Mouse (Mus musculus) gastrocnemius, adult 2 months (tissue): Measurements from ENCODE around the gene Socs7. TPM values are rescaled to one million over a fixed set of nuclear protein-coding genes. Genes with fewer than 3 reads are reported as not detected.
"Not testable (repeated sequence)": the region's sequence is repeated elsewhere in the genome, so short reads cannot be mapped to it uniquely, and the experiment has no call there.

ENCODE experiments used
- DNase-seq: peaks from one replicate; pipeline ENCODE4 v3.0.0; 2022
- H3K27ac ChIP-seq: fragments of 200-600 bp; 2 replicates; pipeline ENCODE4 v1.8.1; 2022; ENCODE audit warnings: mild to moderate bottlenecking
- H3K4me3 ChIP-seq: fragments of 200-600 bp; 2 replicates; pipeline ENCODE4 v1.8.1; 2022; ENCODE audit warnings: mild to moderate bottlenecking, moderate library complexity
- CTCF ChIP-seq: fragments of 200-600 bp; IDR thresholded peaks from 2 replicates; pipeline ENCODE4 v1.8.1; 2022; ENCODE audit warnings: antibody characterized with exemption, mild to moderate bottlenecking, moderate library complexity
- intact Hi-C: fragments of 180-260 bp; cut with DNase I; formaldehyde crosslinking; loops from one replicate; pipeline ENCODE4 v1.15.1; 2025
- long read RNA-seq, 2 experiments: library from polyadenylated mRNA; stranded (forward); transcript quantifications; one replicate each; pipeline ENCODE4 v2.0.0; 2021
- total RNA-seq, 2 experiments: library from RNA; stranded (reverse); gene quantifications; 2 replicates each; pipeline ENCODE4 v1.2.3; 2021

Gene Socs7
- 10 to 100 TPM; 43.2 to 48.6 TPM for total RNA-seq
- long read RNA-seq, experiment 1, full-length matches to known transcripts: 1 of 14 reads
- long read RNA-seq, experiment 1, partial matches to known transcripts: 2 of 14 reads
- long read RNA-seq, experiment 1, other reads (novel, unspliced or antisense): 11 of 14 reads
- long read RNA-seq, experiment 2, full-length matches to known transcripts: 2 of 9 reads
- long read RNA-seq, experiment 2, partial matches to known transcripts: 0 of 9 reads
- long read RNA-seq, experiment 2, other reads (novel, unspliced or antisense): 7 of 9 reads

GRCm38 (mm10) chr11:97361948-97362648, at the start of gene Socs7:
Gene Socs7 (plus strand): TSS chr11:97362551.
- peak; percentile 97 for DNase-seq
- H3K27ac ChIP-seq: peak within 1 kb of the TSS; percentile 99
- peak within 1 kb of the TSS; percentile 99 for H3K4me3 ChIP-seq
- TF ChIP-seq CTCF: no peak
- intact Hi-C loops: no loop called here

GRCm38 (mm10) chr11:97312871-97313270, 49.5 kb upstream of the Socs7 start:
- H3K27ac ChIP-seq: peak overlapping the region; percentile 59
- not testable (repeated sequence) for DNase-seq, H3K4me3 ChIP-seq
- intact Hi-C loops: loop anchor here (5.0 to 10.0 kb wide), 2 partner anchors 98 to 126 kb away; partner anchors contain the start of gene Kpnb1

DNA sequence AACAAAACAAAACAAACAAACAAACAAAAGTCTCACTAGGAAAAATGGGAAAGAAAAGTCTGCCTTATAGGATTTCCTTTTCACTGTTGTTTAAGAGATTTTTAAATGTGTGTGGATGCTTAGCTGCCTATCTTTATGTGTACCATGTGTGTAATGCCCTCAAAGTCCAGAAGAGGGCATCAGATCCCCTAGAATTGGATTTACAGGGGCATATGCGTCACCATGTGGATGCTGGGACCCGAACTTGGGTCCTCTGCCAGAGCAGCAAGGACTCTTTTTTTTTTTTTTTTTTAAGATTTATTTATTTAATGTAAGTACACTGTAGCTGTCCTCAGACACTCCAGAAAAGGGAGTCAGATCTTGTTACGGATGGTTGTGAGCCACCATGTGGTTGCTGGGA, 48.2 kb upstream of the Socs7 start:
- no peak overlapping the region for H3K27ac ChIP-seq
- DNase-seq: no peak
- no peak overlapping the region for H3K4me3 ChIP-seq
- intact Hi-C loops: loop anchor here (5.0 to 10.0 kb wide), 2 partner anchors 99 to 127 kb away; partner anchors contain the start of gene Kpnb1
- peak; percentile 43 for TF ChIP-seq CTCF

DNA sequence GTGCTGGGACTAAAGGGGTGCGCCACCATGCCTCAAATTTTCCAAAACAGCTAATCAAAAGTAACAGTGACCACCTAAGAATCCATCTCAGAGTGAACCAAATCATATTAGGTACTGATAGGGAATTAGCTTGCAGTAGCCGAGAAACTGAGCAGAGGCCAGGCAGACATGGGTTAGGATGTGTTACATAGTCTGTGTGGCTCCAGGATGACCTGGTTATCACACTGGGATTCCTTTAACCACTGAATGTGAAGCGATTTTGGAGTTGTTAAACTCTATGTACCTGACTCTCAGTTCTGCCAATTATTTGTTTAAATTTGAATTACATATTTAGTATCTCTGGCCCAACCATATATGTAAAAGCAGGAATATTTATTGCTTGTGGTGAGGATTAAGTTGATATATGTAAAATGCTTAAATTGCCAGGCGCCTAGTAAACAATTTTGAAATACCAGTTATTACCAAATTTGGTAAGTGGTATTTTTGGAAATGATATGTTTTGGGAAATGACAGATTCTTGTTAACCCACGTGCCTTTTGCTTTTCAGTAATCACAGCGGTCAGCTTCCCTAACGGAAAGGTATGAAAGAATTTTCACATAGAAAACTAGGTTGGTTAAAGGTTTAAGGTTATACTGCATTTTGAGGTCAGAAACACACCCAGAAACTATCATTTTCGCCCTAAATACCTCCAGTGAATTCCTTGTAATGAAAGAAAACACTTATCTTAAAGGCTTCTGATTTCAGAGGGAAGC, 47.4 kb upstream of the Socs7 start:
- no peak for TF ChIP-seq CTCF
- DNase-seq: no peak
- Histone ChIP-seq H3K4me3 (peak overlapping the region; percentile 84), H3K27ac (peak overlapping the region; percentile 89)
- intact Hi-C loops: loop anchor here (5.0 to 10.0 kb wide), 2 partner anchors 100 to 128 kb away; partner anchors contain the start of gene Kpnb1

GRCm38 (mm10) chr11:97315504-97316503, 46.5 kb upstream of the Socs7 start, which contains the start of gene Mrpl45:
Gene Mrpl45 (plus strand): TSS chr11:97315716.
- DNase-seq: peak; percentile 99
- Histone ChIP-seq H3K4me3 (peak within 1 kb of the TSS; percentile 84), H3K27ac (peak within 1 kb of the TSS; percentile 91)
- intact Hi-C loops: loop anchor here (10.0 kb wide), 1 partner anchor 101 kb away; no protein-coding TSS in a partner anchor
- TF ChIP-seq CTCF: no peak

GRCm38 (mm10) chr11:97321197-97321596, 41.2 kb upstream of the Socs7 start:
- no peak for DNase-seq
- H3K27ac ChIP-seq: no peak overlapping the region
- TF ChIP-seq CTCF: no peak
- H3K4me3 ChIP-seq: no peak overlapping the region
- intact Hi-C loops: no loop called here

- intact Hi-C loops, H3K4me3 ChIP-seq: not testable (repeated sequence)
- TF ChIP-seq CTCF: peak; percentile 6; the same call in 1 of the 2 replicates
These were observed 40.3 kb upstream of the Socs7 start for GRCm38 (mm10) chr11:97321894-97322600.

GRCm38 (mm10) chr11:97325224-97325623, 37.1 kb upstream of the Socs7 start:
- intact Hi-C loops: no loop called here
- H3K27ac ChIP-seq: no peak overlapping the region
- no peak overlapping the region for H3K4me3 ChIP-seq
- TF ChIP-seq CTCF: peak; percentile 45
- no peak for DNase-seq

More at GRCm38 (mm10) chr11:97321894-97322600, 40.3 kb upstream of the Socs7 start:
- not testable (repeated sequence) for DNase-seq, H3K27ac ChIP-seq

GRCm38 (mm10) chr11:97328148-97328547, 34.2 kb upstream of the Socs7 start:
- Histone ChIP-seq H3K4me3 (no peak overlapping the region), H3K27ac (no peak overlapping the region)
- intact Hi-C loops: no loop called here
- peak; percentile 71 for DNase-seq
- peak; percentile 89 for TF ChIP-seq CTCF

DNA sequence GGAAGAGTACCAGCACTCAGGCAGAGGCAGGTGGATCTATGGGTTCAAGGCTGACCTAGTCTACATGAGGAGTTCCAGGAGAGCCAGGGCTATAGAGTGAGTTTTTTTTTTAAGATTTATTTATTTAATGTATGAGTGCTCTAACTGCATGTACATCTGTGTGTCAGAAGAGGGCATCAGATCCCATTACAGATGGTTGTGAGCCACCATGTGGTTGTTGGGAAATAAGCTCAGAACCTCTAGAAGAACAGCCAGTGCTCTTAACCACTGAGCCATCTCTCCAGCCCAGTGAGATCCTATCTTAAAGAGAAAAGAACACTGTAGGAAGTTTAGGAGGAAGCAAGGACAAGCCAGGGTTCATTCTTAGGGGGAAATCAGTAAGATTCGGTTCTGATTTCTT, 32.0 kb upstream of the Socs7 start:
- no peak for TF ChIP-seq CTCF
- DNase-seq: no peak
- intact Hi-C loops: loop anchor here (2.0 kb wide), 1 partner anchor 132 kb away; no protein-coding TSS in a partner anchor
- H3K27ac ChIP-seq: no peak overlapping the region
- no peak overlapping the region for H3K4me3 ChIP-seq
